Mouse (Mus musculus): Measurements from ENCODE around the gene Vmn2r55.
"Not testable (repeated sequence)": the region's sequence is repeated elsewhere in the genome, so short reads cannot be mapped to it uniquely, and the experiment has no call there.

The Vmn2r55 gene

DNA sequence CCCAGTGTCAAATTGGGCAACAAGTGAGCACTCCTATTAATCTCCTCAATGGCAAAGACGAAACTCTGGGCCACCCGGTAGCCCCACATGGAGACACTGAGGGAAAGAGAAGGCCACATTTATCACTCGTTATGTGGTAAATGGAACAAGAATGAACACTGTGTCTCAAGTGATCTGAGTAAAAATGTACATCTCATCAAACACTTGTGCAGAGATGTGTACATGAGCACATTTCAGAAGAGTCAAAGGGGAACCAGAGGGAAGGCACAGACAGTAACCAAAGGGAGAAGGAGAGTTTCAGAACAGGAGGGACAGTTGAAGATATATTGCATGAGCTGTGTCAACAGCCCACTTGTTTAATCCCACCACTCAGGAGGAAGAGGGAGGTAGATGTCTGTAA is at the start of gene Vmn2r55:
Vmn2r55 (minus strand) TSS at position 101 of the 400 bp plus-strand sequence.
- DNase-seq: not testable (repeated sequence)

DNA sequence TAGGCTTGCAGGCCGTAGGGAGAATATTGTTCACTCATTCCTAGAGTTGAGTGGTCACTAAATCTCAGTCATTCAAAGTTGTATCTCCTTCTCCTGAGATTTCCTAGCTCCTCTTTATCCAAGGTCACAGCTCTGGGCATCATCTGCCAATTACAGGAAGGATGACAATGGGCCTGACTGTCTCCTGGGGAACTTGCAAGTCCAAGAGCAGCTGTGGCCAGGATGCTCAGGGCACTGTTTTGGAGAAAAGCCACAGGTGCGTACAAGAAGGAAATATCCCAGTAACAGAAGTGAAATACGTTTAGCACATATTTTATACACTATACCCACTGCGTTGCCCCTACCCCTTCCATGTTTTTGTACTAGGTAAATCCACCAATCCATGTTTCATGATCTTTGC is 44.6 kb downstream of the Vmn2r55 start, which contains the start of gene Vmn2r54:
Vmn2r54 (minus strand) TSS at position 101 of the 400 bp plus-strand sequence.
- not testable (repeated sequence) for DNase-seq

DNA sequence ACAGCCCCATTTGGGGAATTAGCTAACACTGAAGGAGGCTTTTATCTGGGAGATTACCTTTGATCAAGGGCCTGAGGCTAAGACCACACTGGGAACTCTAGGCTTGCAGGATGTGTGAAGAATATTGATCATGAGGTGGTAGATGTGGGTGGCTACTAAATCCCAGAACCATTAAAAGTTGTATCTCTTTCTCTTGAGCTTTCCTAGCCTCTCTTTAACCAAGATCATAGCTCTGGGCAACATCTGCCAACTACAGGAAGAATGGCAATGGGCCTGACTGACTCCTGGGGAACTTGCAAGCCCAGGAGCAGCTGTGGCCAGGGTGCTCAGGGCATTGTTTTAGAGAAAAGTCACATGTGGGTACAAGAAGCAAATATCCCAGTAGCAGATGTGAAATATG is 76.1 kb downstream of the Vmn2r55 start, which contains the start of gene Vmn2r53:
Vmn2r53 (minus strand) TSS at position 101 of the 400 bp plus-strand sequence.
- no peak for DNase-seq

Measured in thymus, postnatal 14 days (tissue).